Mouse (Mus musculus) embryo, embryonic 11.5 days (tissue): ENCODE results near the gene Scgb1b30.
"Not testable (repeated sequence)": the region's sequence is repeated elsewhere in the genome, so short reads cannot be mapped to it uniquely, and the experiment has no call there.

Source experiments
- DNase-seq: peaks from one replicate; pipeline ENCODE4 v3.0.0-alpha.2; 2012; ENCODE audit warnings: low read depth, low spot score

Gene Scgb1b30

GRCm38 (mm10) chr7:34094911-34095481, at the start of gene Scgb1b30:
Gene Scgb1b30, plus strand, starts transcription at chr7:34095431.
- DNase-seq, result no peak

- not testable (repeated sequence) for DNase-seq
Measured at GRCm38 (mm10) chr7:34068132-34068531, 27.1 kb upstream of the Scgb1b30 start.

- no peak for DNase-seq
Measured at GRCm38 (mm10) chr7:34100002-34100401, 4.8 kb downstream of the Scgb1b30 start.

- no peak for DNase-seq
Measured at GRCm38 (mm10) chr7:34101276-34101675, 6.0 kb downstream of the Scgb1b30 start.

- DNase-seq, result no peak
Measured at GRCm38 (mm10) chr7:34109190-34109589, 14.0 kb downstream of the Scgb1b30 start.

GRCm38 (mm10) chr7:34116601-34117000, 21.4 kb downstream of the Scgb1b30 start:
- DNase-seq, result no peak

- not testable (repeated sequence) for DNase-seq
Measured at GRCm38 (mm10) chr7:34120636-34121035, 25.4 kb downstream of the Scgb1b30 start.

GRCm38 (mm10) chr7:34122987-34123720, 27.9 kb downstream of the Scgb1b30 start:
- no peak for DNase-seq

- DNase-seq, result no peak
Measured at GRCm38 (mm10) chr7:34125346-34125745, 30.1 kb downstream of the Scgb1b30 start.

GRCm38 (mm10) chr7:34126291-34126690, 31.1 kb downstream of the Scgb1b30 start:
- no peak for DNase-seq

- DNase-seq, result no peak
Measured at GRCm38 (mm10) chr7:34131118-34131517, 35.9 kb downstream of the Scgb1b30 start.

GRCm38 (mm10) chr7:34131959-34132354, 36.7 kb downstream of the Scgb1b30 start:
- no peak for DNase-seq

GRCm38 (mm10) chr7:34132355-34133079, 37.3 kb downstream of the Scgb1b30 start:
- DNase-seq, result peak; percentile 22

- peak; percentile 79 for DNase-seq
Measured at GRCm38 (mm10) chr7:34133117-34133762, 38.0 kb downstream of the Scgb1b30 start, which contains the start of gene Wtip. Gene Wtip, minus strand, starts transcription at chr7:34133268.

GRCm38 (mm10) chr7:34134336-34134735, 39.1 kb downstream of the Scgb1b30 start:
- peak; percentile 22 for DNase-seq

- DNase-seq, result no peak
Measured at GRCm38 (mm10) chr7:34139493-34139892, 44.3 kb downstream of the Scgb1b30 start.

- no peak for DNase-seq
Measured at GRCm38 (mm10) chr7:34141123-34141522, 45.9 kb downstream of the Scgb1b30 start.

- no peak for DNase-seq
Measured at GRCm38 (mm10) chr7:34147193-34147592, 52.0 kb downstream of the Scgb1b30 start.
